Mouse (Mus musculus): Measurements from ENCODE around the gene Plekhf1.
A peak's percentile ranks its signal among the peaks of the same experiment; 100 is the strongest.

The Plekhf1 gene

DNA sequence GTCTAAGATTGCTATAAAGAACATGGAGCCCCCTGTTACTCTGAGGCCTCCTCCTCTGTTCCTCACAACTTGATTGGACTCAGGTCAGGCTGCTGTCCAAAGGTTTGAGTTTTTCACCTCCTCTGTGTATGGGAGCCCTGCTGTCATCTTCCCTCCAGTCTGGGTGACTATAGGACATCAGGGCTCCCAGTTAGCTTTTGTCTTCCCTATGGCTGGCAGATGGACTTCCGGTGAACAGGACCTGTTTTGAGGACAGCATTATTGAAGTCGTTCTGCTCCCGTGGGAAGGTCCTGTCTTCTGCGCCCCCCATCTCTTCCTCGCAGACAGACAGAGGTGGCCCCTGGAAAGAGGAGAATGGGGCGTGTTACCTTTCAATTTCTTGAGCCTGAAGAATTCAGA lies 43.0 kb downstream of the Plekhf1 start:
- no peak for DNase-seq

DNA sequence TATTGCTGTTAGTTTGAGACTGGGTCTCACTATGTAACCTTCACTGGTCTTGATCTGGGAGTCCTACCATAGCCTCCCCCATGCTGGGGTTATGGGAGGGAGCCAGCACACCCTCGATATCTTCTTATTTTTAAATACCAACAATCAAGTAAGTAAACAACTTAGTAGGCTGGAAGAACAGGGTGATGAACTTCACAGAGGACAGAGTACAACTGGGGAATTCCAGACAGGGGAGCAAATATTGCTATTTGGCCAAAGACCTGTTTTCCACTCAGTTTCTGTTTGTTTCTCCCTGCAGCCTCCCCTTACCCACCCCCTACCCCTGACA lies 43.4 kb downstream of the Plekhf1 start:
- peak; percentile 72 for DNase-seq

DNA sequence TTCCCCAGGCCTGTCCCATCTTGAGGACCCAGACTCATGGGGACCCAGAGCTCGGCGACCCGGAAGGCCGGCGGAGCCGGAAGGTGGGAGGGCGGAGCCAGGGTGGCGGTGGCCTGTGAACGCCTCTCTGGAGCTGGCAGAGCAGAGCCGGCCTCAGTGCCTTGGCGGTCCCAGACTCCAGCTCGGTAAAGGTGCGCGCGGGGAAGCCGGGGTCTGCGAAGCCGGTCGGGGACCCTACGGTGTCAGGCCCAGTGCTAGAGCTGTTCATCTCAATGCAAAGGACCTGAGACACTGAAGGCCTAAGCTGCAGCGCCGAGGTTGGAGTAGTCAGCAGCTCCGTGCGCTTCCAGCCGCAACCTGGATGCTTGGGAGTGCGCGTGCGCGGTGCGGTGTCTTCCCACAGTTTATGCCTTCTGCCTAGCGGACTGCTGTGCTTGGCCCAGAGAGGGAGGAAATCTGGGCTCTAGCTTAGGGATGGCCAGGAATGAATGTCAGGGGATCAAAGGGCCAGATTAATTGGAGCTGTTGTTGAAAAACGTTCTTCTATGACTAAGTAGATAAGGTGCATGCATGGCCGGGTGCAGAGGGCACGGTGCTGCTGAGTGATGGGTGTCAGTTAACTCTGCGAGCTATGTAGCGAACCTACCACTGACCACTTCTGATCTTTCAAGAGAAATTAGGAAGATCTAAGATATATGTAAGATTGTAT lies 44.0 kb downstream of the Plekhf1 start:
- peak; percentile 92 for DNase-seq

DNA sequence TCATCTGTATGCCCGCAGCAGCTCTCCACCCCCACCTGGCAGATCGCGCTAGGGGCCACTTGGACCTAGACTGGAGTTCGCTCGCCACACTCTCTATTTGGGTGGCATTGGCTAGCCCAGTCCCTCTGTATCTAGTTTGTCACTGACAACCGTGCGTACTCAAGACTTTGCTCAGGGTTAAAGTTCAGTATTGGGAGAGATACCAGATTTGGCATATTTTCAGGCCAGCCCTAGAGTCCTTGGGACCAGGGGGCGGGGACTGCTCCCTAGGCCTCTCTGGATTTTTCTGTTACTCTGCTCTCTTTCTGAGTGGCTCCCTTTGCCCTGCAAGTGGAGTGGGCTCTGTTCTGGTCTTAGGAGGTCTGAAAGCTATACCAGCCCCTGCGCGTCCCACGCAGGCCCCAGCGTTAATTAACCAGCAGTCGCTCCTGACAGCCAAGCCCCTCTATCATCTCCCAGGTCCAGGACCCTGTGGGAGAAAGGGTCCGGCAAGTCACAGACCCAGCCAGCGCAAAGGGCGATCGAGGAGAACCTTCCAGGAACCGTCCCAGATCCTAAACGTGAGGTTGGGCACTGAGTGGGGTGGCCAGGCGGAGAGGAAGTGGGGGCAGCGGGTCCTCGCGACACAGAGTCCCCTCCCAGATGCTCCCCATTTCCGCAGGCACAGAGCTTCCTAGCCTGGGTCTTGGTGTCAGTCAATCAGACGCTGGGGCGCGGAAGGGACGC lies 44.7 kb downstream of the Plekhf1 start, which contains the start of gene 1600014C10Rik:
TSS of gene 1600014C10Rik (plus strand) at position 256 of the 726 bp plus-strand sequence.
- DNase-seq = no peak

- DNase-seq = peak; percentile 93
Observed at GRCm38 (mm10) chr7:38182596-38182961, 45.2 kb downstream of the Plekhf1 start.

DNA sequence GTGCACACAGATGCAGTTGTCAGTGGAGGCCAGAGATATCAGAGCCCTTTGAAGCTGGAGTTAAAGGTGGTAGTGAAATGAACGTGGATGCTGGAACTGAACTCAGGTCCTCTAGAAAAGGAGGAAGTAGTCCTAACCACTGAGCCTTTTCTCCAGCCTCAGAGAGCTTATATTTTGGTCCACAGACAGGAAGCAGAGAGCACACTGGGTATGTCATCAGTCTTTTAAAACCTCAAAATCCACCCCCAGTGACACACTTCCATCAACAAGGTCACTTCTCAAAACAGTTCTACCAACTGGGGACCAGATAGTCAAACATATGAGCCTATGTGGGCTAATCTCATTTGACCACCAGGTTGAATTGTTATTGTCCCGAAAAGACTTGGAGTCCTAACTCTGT lies 46.5 kb downstream of the Plekhf1 start:
- peak; percentile 22 for DNase-seq

- no peak for DNase-seq
Observed at GRCm38 (mm10) chr7:38179896-38180295, 47.9 kb downstream of the Plekhf1 start.

- DNase-seq = no peak
Observed at GRCm38 (mm10) chr7:38176056-38176455, 51.8 kb downstream of the Plekhf1 start.

DNA sequence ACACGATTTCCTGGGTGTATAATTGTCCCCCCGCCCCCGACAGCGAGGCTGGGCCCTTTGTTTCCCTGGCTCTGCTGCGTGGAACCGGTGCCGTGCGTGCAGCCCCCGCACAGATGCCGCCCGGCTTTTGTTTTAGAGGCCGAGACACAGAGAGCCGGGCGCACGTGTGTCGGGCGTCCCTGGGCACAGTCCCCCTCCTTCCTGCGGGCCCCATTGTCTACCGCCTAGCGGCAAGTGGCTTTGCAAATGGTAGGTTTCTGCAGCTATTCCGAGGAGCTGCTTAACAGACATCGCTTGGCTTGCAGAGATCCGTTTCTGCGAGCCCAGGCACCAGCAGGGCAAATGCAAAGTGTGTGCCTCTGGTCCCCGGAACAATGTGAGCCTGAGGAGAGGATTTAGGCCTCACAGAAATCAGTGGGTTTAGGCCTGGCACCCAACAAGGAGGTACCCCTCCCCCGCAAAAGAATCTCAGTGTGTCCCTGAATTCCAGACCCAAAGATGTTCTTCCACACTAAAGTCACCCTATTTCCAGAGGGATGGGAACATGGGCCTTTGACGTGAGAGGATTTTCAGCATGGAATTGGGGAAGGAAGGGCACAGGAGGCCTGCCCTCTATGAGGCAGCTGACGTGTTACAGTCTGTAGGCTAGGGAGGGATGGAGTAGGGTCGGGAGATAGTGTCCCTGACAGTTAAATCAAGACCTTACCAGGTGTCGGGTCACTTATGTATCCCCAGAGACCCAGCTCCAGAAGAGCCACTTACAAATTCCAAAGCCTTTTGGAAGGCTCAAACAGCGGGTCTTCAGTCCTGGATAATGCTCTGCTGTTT lies 53.3 kb downstream of the Plekhf1 start:
- DNase-seq = no peak

DNA sequence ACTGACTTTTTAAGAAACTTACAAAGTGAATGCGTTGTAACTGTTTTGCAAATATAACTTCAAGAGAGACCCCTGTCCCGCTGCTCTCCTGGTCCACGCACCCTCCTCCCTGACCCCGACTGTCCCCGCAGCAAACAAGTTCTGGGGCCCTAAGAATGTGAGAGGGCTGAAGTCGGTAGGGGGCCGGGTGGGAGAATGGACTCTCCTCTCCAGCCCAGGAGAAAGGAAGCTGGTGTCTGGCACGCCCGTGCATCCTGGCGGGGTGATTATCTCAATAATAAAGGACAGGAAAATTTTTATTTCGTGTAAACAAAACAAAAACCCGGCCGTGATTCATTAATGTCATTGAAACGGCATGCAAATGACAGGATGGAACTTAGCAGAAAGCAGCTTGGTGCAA lies 53.9 kb downstream of the Plekhf1 start:
- no peak for DNase-seq

GRCm38 (mm10) chr7:38167724-38168141 lies 60.1 kb downstream of the Plekhf1 start:
- peak; percentile 52 for DNase-seq

Measured in cerebellum, adult 9-10 months (tissue).